Mouse (Mus musculus) mouse embryonic stem cell (cell line): ENCODE data around the gene Osmr.
"Not testable (repeated sequence)": the region's sequence is repeated elsewhere in the genome, so short reads cannot be mapped to it uniquely, and the experiment has no call there.

ENCODE experiments used
- in situ Hi-C, 2 experiments: fragments of 300-500 bp; cut with MboI; formaldehyde crosslinking; loops; 1 replicate in 1 of 2; 3 replicates in 1 of 2; pipeline ENCODE4 v1.14.3; 2019 to 2020; ENCODE audit warnings: low sequenced_read_pairs in 2 of 2, low pct_unique_long_range_greater_than_20kb in 1 of 2, mixed read lengths in 1 of 2; ENCODE audit not compliant: unreplicated experiment in 1 of 2

Osmr gene

GRCm38 (mm10) chr15:6873154-6873806, 1.5 kb downstream of the Osmr start:
- in situ Hi-C loops: no loop called here

GRCm38 (mm10) chr15:6871621-6872359, 3.0 kb downstream of the Osmr start:
- in situ Hi-C loops: no loop called here

GRCm38 (mm10) chr15:6866888-6867287, 7.9 kb downstream of the Osmr start:
- in situ Hi-C loops: no loop called here

- in situ Hi-C loops: no loop called here
Observed at GRCm38 (mm10) chr15:6862125-6862524, 12.6 kb downstream of the Osmr start.

GRCm38 (mm10) chr15:6861617-6862016, 13.2 kb downstream of the Osmr start:
- in situ Hi-C loops: no loop called here

GRCm38 (mm10) chr15:6859781-6860180, 15.0 kb downstream of the Osmr start:
- in situ Hi-C loops: no loop called here

GRCm38 (mm10) chr15:6858871-6859270, 15.9 kb downstream of the Osmr start:
- in situ Hi-C loops: no loop called here

GRCm38 (mm10) chr15:6857270-6857905, 17.4 kb downstream of the Osmr start:
- in situ Hi-C loops: no loop called here

- in situ Hi-C loops: no loop called here
Observed at GRCm38 (mm10) chr15:6849851-6850250, 24.9 kb downstream of the Osmr start.

GRCm38 (mm10) chr15:6840199-6840598, 34.6 kb downstream of the Osmr start:
- in situ Hi-C loops: no loop called here

GRCm38 (mm10) chr15:6815807-6816206, 59.0 kb downstream of the Osmr start:
- in situ Hi-C loops: no loop called here

GRCm38 (mm10) chr15:6801212-6801611, 73.6 kb downstream of the Osmr start:
- in situ Hi-C loops: not testable (repeated sequence)

- in situ Hi-C loops: no loop called here
Observed at GRCm38 (mm10) chr15:6792846-6793245, 81.9 kb downstream of the Osmr start.

GRCm38 (mm10) chr15:6791648-6792047, 83.1 kb downstream of the Osmr start:
- in situ Hi-C loops: no loop called here

GRCm38 (mm10) chr15:6790011-6790410, 84.8 kb downstream of the Osmr start:
- in situ Hi-C loops: no loop called here

- in situ Hi-C loops: no loop called here
Observed at GRCm38 (mm10) chr15:6787236-6787635, 87.5 kb downstream of the Osmr start.

- in situ Hi-C loops: no loop called here
Observed at GRCm38 (mm10) chr15:6786212-6786611, 88.6 kb downstream of the Osmr start.

- in situ Hi-C loops: no loop called here
Observed at GRCm38 (mm10) chr15:6772265-6772664, 102.5 kb downstream of the Osmr start.
